Mouse (Mus musculus) cerebellum, adult 2 months (tissue): ENCODE results near the gene Gas6.

Experiments
- CTCF ChIP-seq: fragments of 200-500 bp; IDR thresholded peaks from 2 replicates; pipeline ENCODE4 v1.5.1; 2011; ENCODE audit warnings: low read depth, mild to moderate bottlenecking, control low read depth, low read length, moderate library complexity, borderline replicate concordance; ENCODE audit not compliant: insufficient read depth
- POLR2A ChIP-seq: fragments of 200-500 bp; IDR thresholded peaks from 2 replicates; pipeline ENCODE4 v1.6.1; 2011; ENCODE audit warnings: low read length, control low read depth, borderline replicate concordance; ENCODE audit not compliant: insufficient read depth

DNA sequence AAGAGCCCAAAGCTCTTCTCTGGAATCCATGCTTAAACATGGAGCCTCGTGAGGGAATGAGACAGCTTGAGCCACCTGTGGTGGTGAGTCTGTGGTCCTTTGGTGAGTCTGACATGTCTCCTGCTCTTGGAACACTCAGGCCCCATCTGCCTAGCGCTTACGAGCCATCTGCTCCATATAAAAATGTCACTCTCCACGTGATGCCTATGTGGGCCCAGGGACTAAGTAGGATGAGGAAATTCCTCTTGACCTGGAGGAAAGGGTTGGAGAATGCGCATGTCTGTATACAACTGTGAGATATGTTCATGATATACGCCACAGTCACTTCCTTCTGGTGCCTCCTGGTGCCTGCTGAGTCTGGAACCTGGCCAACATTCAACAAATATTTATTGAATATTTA is 18.4 kb upstream of the Gas6 start:
- TF ChIP-seq CTCF (no peak), POLR2A (no peak)
